ENCODE assay signal across 12 mouse cellular contexts in genomic region chr11:114194055-114194706, GRCm38 (mm10).
A peak's percentile ranks its signal among the peaks of the same experiment; 100 is the strongest.
DNase-seq lines count a peak whose midpoint lies in the region; ATAC-seq and TF ChIP-seq lines count a peak whose summit lies in the region.
"Had no signal": no experiment of that assay in that cellular context is flagged by ENCODE, and none has a peak within 500 bp of the region (broad histone marks: within the 10 kb centered on the region; RNA-seq: fewer than 3 reads in every experiment).

No protein-coding gene starts in this region.

- H3K4me1 ChIP-seq in kidney, postnatal 0 days (replicated peaks; ENCODE audit: insufficient read depth, low read length), result peaks cover 6% of the 10 kb centered on the region; the same call in 1 of the 2 replicates

- TF ChIP-seq CTCF in kidney, postnatal 0 days (IDR thresholded peaks at IDR 0.05; ENCODE audit: low read depth), result peak; percentile 34; the same call in 1 of the 2 replicates

- no peak overlapping the region for H3K4me2 ChIP-seq in kidney, postnatal 0 days (ENCODE audit: low read length)
- H3K4me2 ChIP-seq: midbrain, embryonic 12.5 days; neural tube, embryonic 15.5 days had no signal

- ATAC-seq in kidney, postnatal 0 days (replicated peaks; ENCODE audit: low FRiP score, low read depth), result no peak

- H3K27ac ChIP-seq in kidney, postnatal 0 days, result no peak overlapping the region
- H3K27ac ChIP-seq: midbrain, embryonic 12.5 days; neural tube, embryonic 15.5 days had no signal

- H3K27me3 ChIP-seq in kidney, postnatal 0 days (ENCODE audit: insufficient read depth, low read length), result no peaks in the 10 kb centered on the region
- H3K27me3 ChIP-seq: neural tube, embryonic 15.5 days had no signal

- peak; percentile 15 for DNase-seq in kidney, postnatal 0 days (ENCODE audit: low spot score)
- DNase-seq in kidney, adult 8-10 months, result no peak
- peak; percentile 33 for DNase-seq in thymus, postnatal 0 days (ENCODE audit: low spot score)
- no peak for DNase-seq in thymus, postnatal 4 days
- DNase-seq in embryo, embryonic 9.5 days (ENCODE audit: extremely low spot score), result peak; percentile 54
- peak; percentile 24 for DNase-seq in yolk sac, embryonic 10.5 days (ENCODE audit: low spot score)
- DNase-seq in urinary bladder, adult 18-20 months (ENCODE audit: low spot score in 2 of 2), result no peak
- DNase-seq in cerebellum, postnatal 10 days, result no peak
- DNase-seq: cerebellum, adult 9-10 months; thymus, adult 18-20 months had no signal

- WGBS in kidney, postnatal 0 days, result 59% methylated on average over 16 of the region's 16 CpGs

- no peak overlapping the region for H3K9ac ChIP-seq in kidney, postnatal 0 days (ENCODE audit: low read depth, low read length)
- H3K9ac ChIP-seq: midbrain, embryonic 12.5 days; neural tube, embryonic 15.5 days had no signal

- peaks cover 4% of the 10 kb centered on the region; the same call in 1 of the 2 replicates for H3K9me3 ChIP-seq in kidney, postnatal 0 days (replicated peaks; ENCODE audit: low read length)
- H3K9me3 ChIP-seq: midbrain, embryonic 12.5 days; neural tube, embryonic 15.5 days had no signal

- H3K4me3 ChIP-seq in kidney, postnatal 0 days (replicated peaks; ENCODE audit: low read depth, low read length), result no peak overlapping the region
- H3K4me3 ChIP-seq: midbrain, embryonic 12.5 days; neural tube, embryonic 15.5 days had no signal

- no peaks in the 10 kb centered on the region for H3K36me3 ChIP-seq in kidney, postnatal 0 days (ENCODE audit: insufficient read depth, low read length)
- H3K36me3 ChIP-seq: midbrain, embryonic 12.5 days; neural tube, embryonic 15.5 days had no signal

Comparison
In these comparisons a context has a peak if more than half of its experiments do, and no peak if none do; other contexts are left out.
1. DNase-seq: peak in kidney, postnatal 0 days (single experiment), thymus, postnatal 0 days (single experiment), embryo, embryonic 9.5 days (single experiment) and yolk sac, embryonic 10.5 days (single experiment); none in kidney, adult 8-10 months (0 of 2), thymus, postnatal 4 days (single experiment), urinary bladder, adult 18-20 months (0 of 2) and cerebellum, postnatal 10 days (0 of 2).